Mouse (Mus musculus) liver, embryonic 14 days (tissue): ENCODE measurements around the gene Ccdc54. TPM values are rescaled to one million over a fixed set of nuclear protein-coding genes. Genes with fewer than 3 reads are reported as not detected.

Source experiments
- polyA plus RNA-seq: library from polyadenylated mRNA; depleted of rRNA; stranded (reverse); fragments of >200 nt; gene quantifications from 2 replicates; pipeline ENCODE4 v1.2.3, GENCODE M21; 2012; rRNA removed

Gene Ccdc54
- not detected in 2 replicates for polyA plus RNA-seq

GRCm38 (mm10) chr16:50591054-50591453, at the start of gene Ccdc54:
Gene Ccdc54 (minus strand): TSS chr16:50591154.

Other genes starting within 250 kb of the Ccdc54 start
- gene Bbx, start 158.8 kb downstream of the Ccdc54 start, polyA plus RNA-seq: 2.0 and 2.4 TPM in 2 replicates